Mouse (Mus musculus) heart, embryonic 12.5 days (tissue): ENCODE measurements around the gene Crip2. TPM values are rescaled to one million over a fixed set of nuclear protein-coding genes. Genes with fewer than 3 reads are reported as not detected.

Experiments
- ATAC-seq: fragments of 200-750 bp; cut with Nextera tagmentation; 2 replicates; pipeline ENCODE4 v1.8.0; 2017; ENCODE audit warnings: moderate TSS enrichment, moderate library complexity; ENCODE audit not compliant: insufficient number of reproducible peaks, low FRiP score
- H3K27ac ChIP-seq: fragments of 300-500 bp; sonication (generic); 2 replicates; pipeline ENCODE4 v1.5.1; 2016; ENCODE audit warnings: mild to moderate bottlenecking, moderate library complexity; ENCODE audit not compliant: poor library complexity, severe bottlenecking
- H3K27me3 ChIP-seq: fragments of 300-500 bp; sonication (generic); replicated peaks from 2 replicates; pipeline ENCODE4 v1.6.1; 2016; ENCODE audit warnings: mild to moderate bottlenecking, moderate library complexity
- H3K36me3 ChIP-seq: fragments of 300-500 bp; sonication (generic); 2 replicates; pipeline ENCODE4 v1.6.1; 2016; ENCODE audit warnings: mild to moderate bottlenecking, moderate library complexity
- H3K4me1 ChIP-seq: fragments of 300-500 bp; sonication (generic); replicated peaks from 2 replicates; pipeline ENCODE4 v1.6.1; 2016; ENCODE audit warnings: mild to moderate bottlenecking
- H3K4me2 ChIP-seq: fragments of 300-500 bp; sonication (generic); 2 replicates; pipeline ENCODE4 v1.6.1; 2016; ENCODE audit warnings: mild to moderate bottlenecking, moderate library complexity
- H3K4me3 ChIP-seq: fragments of 300-500 bp; sonication (generic); 2 replicates; pipeline ENCODE4 v1.5.1; 2016; ENCODE audit warnings: mild to moderate bottlenecking
- H3K9ac ChIP-seq: fragments of 300-500 bp; sonication (generic); 2 replicates; pipeline ENCODE4 v1.6.1; 2016; ENCODE audit warnings: mild to moderate bottlenecking, moderate library complexity
- H3K9me3 ChIP-seq: fragments of 300-500 bp; sonication (generic); replicated peaks from 2 replicates; pipeline ENCODE4 v1.6.1; 2016; ENCODE audit warnings: mild to moderate bottlenecking, moderate library complexity
- WGBS: fragments of 180-500 bp; shearing (Covaris S2); methylation state at CpG from one replicate; pipeline ENCODE4 v1.1.7; 2016; 5-methylcytosine and 5-hydroxymethylcytosine counted together
- polyA plus RNA-seq: library from polyadenylated mRNA; unstranded; fragments of >200 nt; fragmentation: Nextera tagmentation; extraction: Ambion mirVana; gene quantifications from 2 replicates; pipeline ENCODE4 v1.2.1, GENCODE M21; 2016

Gene Crip2
- polyA plus RNA-seq, 1 experiment from 2014 or later, result 1,186 TPM

- H3K4me1 ChIP-seq, result peaks cover 24% of the 10 kb centered on the region
- H3K9me3 ChIP-seq, result no peaks in the 10 kb centered on the region
- H3K9ac ChIP-seq, result peak overlapping the region; percentile 79
- peak overlapping the region; percentile 63 for H3K4me3 ChIP-seq
- no peak for ATAC-seq
- no peak overlapping the region for H3K27ac ChIP-seq
- H3K4me2 ChIP-seq, result peak overlapping the region; percentile 98
- peaks cover 61% of the 10 kb centered on the region for H3K27me3 ChIP-seq
- no peaks in the 10 kb centered on the region for H3K36me3 ChIP-seq
- WGBS, result 44% methylated on average over 12 of the region's 12 CpGs
Measured at GRCm38 (mm10) chr12:113186326-113187010, 46.4 kb downstream of the Crip2 start.

- Histone ChIP-seq H3K4me1 (peaks cover 24% of the 10 kb centered on the region), H3K27ac (no peak overlapping the region), H3K4me2 (peak overlapping the region; percentile 98), H3K36me3 (no peaks in the 10 kb centered on the region), H3K9ac (peak overlapping the region; percentile 50; the same call in 1 of the 2 replicates), H3K27me3 (peaks cover 61% of the 10 kb centered on the region), H3K9me3 (no peaks in the 10 kb centered on the region), H3K4me3 (peak overlapping the region; percentile 41)
- ATAC-seq, result no peak
- WGBS, result 48% methylated on average over 4 of the region's 4 CpGs
Measured at GRCm38 (mm10) chr12:113187011-113187375, 47.0 kb downstream of the Crip2 start.

GRCm38 (mm10) chr12:113187584-113188295, 47.7 kb downstream of the Crip2 start:
- 3% methylated on average over 54 of the region's 56 CpGs for WGBS
- no peak for ATAC-seq

GRCm38 (mm10) chr12:113188349-113189055, 48.5 kb downstream of the Crip2 start:
- H3K4me2 ChIP-seq, result peak overlapping the region; percentile 98
- no peaks in the 10 kb centered on the region for H3K9me3 ChIP-seq
- H3K4me3 ChIP-seq, result no peak overlapping the region
- peaks cover 24% of the 10 kb centered on the region for H3K4me1 ChIP-seq
- 71% methylated on average over 51 of the region's 51 CpGs for WGBS
- no peaks in the 10 kb centered on the region for H3K36me3 ChIP-seq
- peaks cover 59% of the 10 kb centered on the region for H3K27me3 ChIP-seq
- no peak for ATAC-seq
- H3K27ac ChIP-seq, result no peak overlapping the region
- no peak overlapping the region for H3K9ac ChIP-seq

More at GRCm38 (mm10) chr12:113187584-113188295, 47.7 kb downstream of the Crip2 start:
- peak overlapping the region; percentile 50 for H3K9ac ChIP-seq
- H3K4me3 ChIP-seq, result peak overlapping the region; percentile 41
- no peak overlapping the region for H3K27ac ChIP-seq
- peaks cover 24% of the 10 kb centered on the region for H3K4me1 ChIP-seq
- H3K36me3 ChIP-seq, result no peaks in the 10 kb centered on the region
- peaks cover 61% of the 10 kb centered on the region for H3K27me3 ChIP-seq
- H3K4me2 ChIP-seq, result peak overlapping the region; percentile 98
- no peaks in the 10 kb centered on the region for H3K9me3 ChIP-seq

- no peak overlapping the region for H3K9ac ChIP-seq
- H3K4me3 ChIP-seq, result no peak overlapping the region
- H3K9me3 ChIP-seq, result peaks cover 5% of the 10 kb centered on the region
- H3K4me1 ChIP-seq, result no peaks in the 10 kb centered on the region
- no peak overlapping the region for H3K4me2 ChIP-seq
- no peak overlapping the region for H3K27ac ChIP-seq
- peaks cover 14% of the 10 kb centered on the region for H3K27me3 ChIP-seq
- WGBS, result 46% methylated on average over 2 of the region's 2 CpGs
- ATAC-seq, result no peak
- H3K36me3 ChIP-seq, result no peaks in the 10 kb centered on the region
Measured at GRCm38 (mm10) chr12:113193423-113193822, 53.4 kb downstream of the Crip2 start.

Other genes with a start within 250 kb of the Crip2 start
- gene Jag2, start 210.5 kb upstream of the Crip2 start, polyA plus RNA-seq, result 2.6 TPM in 2 replicates
- gene Nudt14, start 198.1 kb upstream of the Crip2 start, polyA plus RNA-seq, result 38.3 and 41.7 TPM in 2 replicates
- 22.4 and 23.0 TPM in 2 replicates for gene Btbd6, start 163.8 kb upstream of the Crip2 start, polyA plus RNA-seq
- gene Brf1, start 139.5 kb upstream of the Crip2 start, polyA plus RNA-seq, result 40.3 and 42.9 TPM in 2 replicates
- gene Pacs2, start 125.7 kb upstream of the Crip2 start, polyA plus RNA-seq, result 10.5 and 12.2 TPM in 2 replicates
- not detected in 2 replicates for gene Tex22, start 65.7 kb upstream of the Crip2 start, polyA plus RNA-seq
- 11.3 and 11.4 TPM in 2 replicates for gene Mta1, start 42.0 kb upstream of the Crip2 start, polyA plus RNA-seq
- gene Crip1, start 6.1 kb downstream of the Crip2 start, polyA plus RNA-seq, result 464 and 485 TPM in 2 replicates
- gene Tedc1, start 16.2 kb downstream of the Crip2 start, polyA plus RNA-seq, result 24.5 and 26.9 TPM in 2 replicates
- 2.0 and 2.1 TPM in 2 replicates for gene Tmem121, start 45.7 kb downstream of the Crip2 start, polyA plus RNA-seq